Mouse (Mus musculus): ENCODE measurements around the gene Hnrnpa1.

GRCm38 (mm10) chr15:103277949-103278348, 37.7 kb downstream of the Hnrnpa1 start:
- TF ChIP-seq POLR2A (IDR thresholded peaks at IDR 0.05; ENCODE audit: borderline replicate concordance, extremely low read depth, insufficient read depth, insufficient read length, poor library complexity, severe bottlenecking) = no peak
- no peak for TF ChIP-seq CTCF (IDR thresholded peaks at IDR 0.05; ENCODE audit: borderline replicate concordance, extremely low read depth, insufficient read depth, insufficient read length)
